Mouse (Mus musculus): ENCODE measurements around the gene Pex13.

Gene Pex13

GRCm38 (mm10) chr11:23665798-23666501 lies at the start of gene Pex13:
Gene Pex13 (minus strand): TSS chr11:23665959.
- peak; percentile 97 for DNase-seq

- DNase-seq = no peak
These were observed 46.5 kb upstream of the Pex13 start for GRCm38 (mm10) chr11:23712299-23712698.

GRCm38 (mm10) chr11:23704604-23705294 lies 39.0 kb upstream of the Pex13 start:
- no peak for DNase-seq

- no peak for DNase-seq
These were observed 36.1 kb upstream of the Pex13 start for GRCm38 (mm10) chr11:23701831-23702230.

GRCm38 (mm10) chr11:23699414-23700095 lies 33.8 kb upstream of the Pex13 start:
- no peak for DNase-seq

GRCm38 (mm10) chr11:23698526-23698925 lies 32.8 kb upstream of the Pex13 start:
- no peak for DNase-seq

GRCm38 (mm10) chr11:23695847-23696246 lies 30.1 kb upstream of the Pex13 start:
- DNase-seq = no peak

GRCm38 (mm10) chr11:23693286-23693685 lies 27.5 kb upstream of the Pex13 start:
- DNase-seq = no peak

- no peak for DNase-seq
These were observed 22.3 kb upstream of the Pex13 start for GRCm38 (mm10) chr11:23688060-23688459.

- no peak for DNase-seq
These were observed 20.9 kb upstream of the Pex13 start for GRCm38 (mm10) chr11:23686671-23687070.

- DNase-seq = no peak
These were observed 16.8 kb upstream of the Pex13 start for GRCm38 (mm10) chr11:23682561-23682960.

GRCm38 (mm10) chr11:23680435-23680950 lies 14.7 kb upstream of the Pex13 start:
- DNase-seq = no peak

- peak; percentile 61 for DNase-seq
These were observed 13.4 kb upstream of the Pex13 start for GRCm38 (mm10) chr11:23679044-23679642.

GRCm38 (mm10) chr11:23676100-23676499 lies 10.3 kb upstream of the Pex13 start:
- DNase-seq = no peak

GRCm38 (mm10) chr11:23672256-23672749 lies 6.5 kb upstream of the Pex13 start:
- no peak for DNase-seq

- DNase-seq = no peak
These were observed 1.4 kb upstream of the Pex13 start for GRCm38 (mm10) chr11:23667128-23667527.

- no peak for DNase-seq
These were observed 767 bp upstream of the Pex13 start for GRCm38 (mm10) chr11:23666526-23666925.

GRCm38 (mm10) chr11:23665311-23665786 lies 410 bp downstream of the Pex13 start, which contains the start of gene Pus10:
Gene Pus10 (plus strand): TSS chr11:23665674.
- peak; percentile 61 for DNase-seq

GRCm38 (mm10) chr11:23664232-23664631 lies 1.5 kb downstream of the Pex13 start:
- no peak for DNase-seq

- no peak for DNase-seq
These were observed 8.0 kb downstream of the Pex13 start for GRCm38 (mm10) chr11:23657791-23658190.

- DNase-seq = no peak
These were observed 12.1 kb downstream of the Pex13 start for GRCm38 (mm10) chr11:23653666-23654065.

- DNase-seq = no peak
These were observed 17.9 kb downstream of the Pex13 start for GRCm38 (mm10) chr11:23647835-23648234.

GRCm38 (mm10) chr11:23647431-23647830 lies 18.3 kb downstream of the Pex13 start:
- DNase-seq = no peak
